Mouse (Mus musculus) limb, embryonic 11.5 days (tissue): Measurements from ENCODE around the gene Ttll7. TPM values are rescaled to one million over a fixed set of nuclear protein-coding genes. Genes with fewer than 3 reads are reported as not detected.

Experiments
- ATAC-seq: fragments of 200-750 bp; cut with Nextera tagmentation; 2 replicates; pipeline ENCODE4 v1.8.0; 2017; ENCODE audit warnings: low read depth; ENCODE audit not compliant: insufficient number of reproducible peaks, low FRiP score, low TSS enrichment
- DNase-seq: peaks from one replicate; pipeline ENCODE4 v3.0.0-alpha.2; 2015; ENCODE audit warnings: low spot score
- H3K27ac ChIP-seq: fragments of 300-500 bp; sonication (generic); replicated peaks from 2 replicates; pipeline ENCODE4 v1.5.1; 2014; ENCODE audit warnings: low read depth, mild to moderate bottlenecking, low read length
- H3K27me3 ChIP-seq: fragments of 300-500 bp; sonication (generic); 2 replicates; pipeline ENCODE4 v1.6.1; 2014; ENCODE audit warnings: mild to moderate bottlenecking, low read length, mixed read lengths; ENCODE audit not compliant: control insufficient read depth, insufficient read depth
- H3K36me3 ChIP-seq: fragments of 300-500 bp; sonication (generic); 2 replicates; pipeline ENCODE4 v1.6.1; 2014; ENCODE audit warnings: mild to moderate bottlenecking, low read length, moderate library complexity, mixed read lengths; ENCODE audit not compliant: control insufficient read depth, insufficient read depth
- H3K4me1 ChIP-seq: fragments of 300-500 bp; sonication (generic); 2 replicates; pipeline ENCODE4 v1.6.1; 2014; ENCODE audit warnings: low read length, mixed read lengths; ENCODE audit not compliant: control insufficient read depth, insufficient read depth
- H3K4me2 ChIP-seq: fragments of 300-500 bp; sonication (generic); 2 replicates; pipeline ENCODE4 v1.6.1; 2014; ENCODE audit warnings: low read depth, mild to moderate bottlenecking, moderate library complexity; ENCODE audit not compliant: severe bottlenecking
- H3K4me3 ChIP-seq: fragments of 300-500 bp; sonication (generic); 2 replicates; pipeline ENCODE4 v1.5.1; 2014; ENCODE audit warnings: low read depth, low read length
- H3K9ac ChIP-seq: fragments of 300-500 bp; sonication (generic); 2 replicates; pipeline ENCODE4 v1.6.1; 2014; ENCODE audit warnings: mild to moderate bottlenecking, low read length
- H3K9me3 ChIP-seq: fragments of 300-500 bp; sonication (generic); 2 replicates; pipeline ENCODE4 v1.6.1; 2016; ENCODE audit warnings: low read length; ENCODE audit not compliant: control insufficient read depth
- WGBS: fragments of 180-500 bp; shearing (Covaris S2); extraction: QIAGEN DNeasy Blood & Tissue Kit; methylation state at CpG from one replicate; pipeline ENCODE4 v1.1.7; 2014; 5-methylcytosine and 5-hydroxymethylcytosine counted together
- polyA plus RNA-seq: library from polyadenylated mRNA; unstranded; fragments of >200 nt; fragmentation: Nextera tagmentation; extraction: Ambion mirVana; gene quantifications from 2 replicates; pipeline ENCODE4 v1.2.1, GENCODE M21; 2014

The Ttll7 gene
- polyA plus RNA-seq, 1 experiment from 2014 or later: 1.7 TPM

DNA sequence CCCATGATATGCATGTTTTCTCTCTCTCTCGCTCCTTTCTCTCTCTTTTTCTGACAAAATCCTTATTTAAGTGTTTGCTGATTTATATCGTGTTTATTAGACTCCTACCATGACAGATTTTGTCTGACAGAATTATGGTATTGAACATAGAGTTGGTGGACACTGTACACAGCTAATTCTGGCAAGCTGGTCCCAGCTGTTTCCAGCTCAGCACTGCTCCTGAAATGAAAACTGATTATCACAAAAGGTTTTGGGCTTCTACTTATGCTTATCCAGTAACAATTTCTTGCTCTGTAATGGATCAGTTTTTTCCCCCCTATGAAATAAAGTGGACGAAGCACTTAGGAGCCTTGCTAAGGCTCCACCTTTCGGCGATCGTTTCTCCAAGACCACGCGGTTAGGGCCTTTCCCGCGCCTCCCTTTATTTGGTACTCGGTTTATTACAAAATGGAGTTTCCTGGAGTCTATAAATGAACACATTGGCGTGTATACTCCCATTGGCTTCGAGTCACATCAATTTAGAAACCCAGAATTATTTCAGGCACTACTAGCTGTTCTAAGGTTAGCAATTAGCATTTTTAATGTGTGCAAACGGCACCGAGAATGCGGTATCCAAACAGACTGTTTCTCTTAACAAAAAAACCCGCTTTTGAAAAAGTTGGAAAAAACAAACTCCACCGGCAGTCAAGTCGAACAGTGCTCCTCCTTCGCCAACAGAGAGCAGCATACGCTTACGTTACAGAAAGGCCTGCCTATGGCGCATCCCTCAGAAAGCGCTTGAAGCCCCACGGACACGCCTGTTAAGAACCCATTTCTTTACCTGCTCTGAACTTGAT lies 141.9 kb downstream of the Ttll7 start:
- DNase-seq (peak; percentile 72), ATAC-seq (peak; percentile 73; the same call in 1 of the 2 replicates)
- H3K4me3 ChIP-seq: no peak overlapping the region
- 38% methylated on average over 26 of the region's 26 CpGs for WGBS
- H3K36me3 ChIP-seq: no peaks in the 10 kb centered on the region
- H3K27ac ChIP-seq: no peak overlapping the region
- H3K9ac ChIP-seq: no peak overlapping the region
- no peaks in the 10 kb centered on the region for H3K27me3 ChIP-seq
- peaks cover 3% of the 10 kb centered on the region; the same call in 1 of the 2 replicates for H3K4me1 ChIP-seq
- peak overlapping the region; percentile 8; the same call in 1 of the 2 replicates for H3K4me2 ChIP-seq
- no peaks in the 10 kb centered on the region for H3K9me3 ChIP-seq

DNA sequence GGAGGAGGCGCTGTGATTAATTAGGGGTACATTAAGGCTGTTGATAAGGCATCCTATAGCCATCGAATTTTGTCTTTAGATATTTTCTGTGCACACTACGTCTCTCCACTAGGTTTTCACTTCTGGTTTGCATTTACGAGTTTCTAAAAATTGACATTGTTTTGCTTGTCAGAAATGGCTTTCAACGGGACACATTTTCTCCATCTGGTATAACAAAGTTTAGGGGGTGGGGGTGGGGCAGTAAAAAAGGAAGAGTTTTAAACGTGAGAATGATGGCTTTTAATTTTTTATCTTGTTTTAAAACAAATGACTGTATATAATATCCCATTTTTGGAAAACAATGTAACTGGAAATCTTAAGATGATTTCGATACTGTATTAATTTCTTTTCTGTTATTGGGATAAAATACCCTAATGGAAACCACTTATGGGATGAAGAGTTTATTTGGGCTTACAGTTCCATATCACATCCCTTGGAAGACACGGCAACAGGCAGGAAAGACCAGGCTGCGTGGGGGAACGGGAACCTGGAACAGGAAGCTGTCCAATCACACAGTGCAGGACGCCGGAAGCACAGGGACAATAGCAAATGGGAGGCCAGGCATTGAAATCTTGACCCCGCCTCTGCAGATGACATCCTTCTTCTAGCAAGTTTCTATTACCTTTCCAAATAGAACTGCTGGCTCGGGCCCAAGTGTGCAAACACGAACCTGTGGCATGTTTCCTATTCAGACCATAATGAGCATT lies 142.7 kb downstream of the Ttll7 start:
- H3K27ac ChIP-seq: no peak overlapping the region
- DNase-seq: no peak
- peaks cover 3% of the 10 kb centered on the region; the same call in 1 of the 2 replicates for H3K4me1 ChIP-seq
- peak overlapping the region; percentile 8; the same call in 1 of the 2 replicates for H3K4me2 ChIP-seq
- H3K27me3 ChIP-seq: no peaks in the 10 kb centered on the region
- no peak for ATAC-seq
- H3K36me3 ChIP-seq: no peaks in the 10 kb centered on the region
- no peak overlapping the region for H3K4me3 ChIP-seq
- no peak overlapping the region for H3K9ac ChIP-seq
- H3K9me3 ChIP-seq: no peaks in the 10 kb centered on the region
- WGBS: 67% methylated on average over 15 of the region's 15 CpGs

DNA sequence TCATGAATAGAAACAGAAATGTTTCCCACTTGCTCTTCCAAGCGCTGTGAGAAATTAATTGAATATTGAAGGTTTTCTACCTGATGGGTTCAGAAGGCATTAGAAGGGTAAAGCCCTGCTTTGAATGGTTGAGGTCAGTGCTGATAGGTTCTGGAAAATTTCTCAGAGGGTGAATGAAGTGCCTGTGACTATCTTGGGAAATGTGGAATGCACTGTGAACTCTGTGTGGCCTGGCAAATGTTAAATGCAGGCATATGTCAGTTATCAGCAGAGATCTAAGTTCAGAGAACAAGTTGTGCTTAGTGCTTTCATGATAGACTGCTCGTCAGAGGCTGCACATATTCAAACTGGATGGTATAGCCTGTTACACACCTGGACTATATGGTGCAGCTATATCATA lies 147.0 kb downstream of the Ttll7 start:
- no peak overlapping the region for H3K9ac ChIP-seq

DNA sequence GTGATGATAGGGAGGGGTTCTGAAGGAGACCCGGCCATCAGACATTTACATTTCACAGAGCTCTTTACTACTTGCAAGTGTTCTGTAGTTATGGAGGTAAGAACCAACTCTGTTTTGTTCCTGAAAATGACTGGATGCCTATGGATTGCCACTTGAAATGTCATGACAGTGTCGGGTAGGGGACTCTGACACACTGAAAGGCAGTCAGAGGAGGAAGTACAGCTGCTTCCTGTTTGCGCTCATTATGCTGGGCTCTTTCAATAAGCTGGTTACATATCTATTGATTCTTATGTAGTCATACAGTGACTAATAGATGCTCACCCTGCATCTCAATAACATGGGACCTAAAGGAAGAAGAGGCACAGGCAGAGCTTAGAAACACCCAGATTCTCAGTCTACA lies 148.8 kb downstream of the Ttll7 start:
- no peaks in the 10 kb centered on the region for H3K27me3 ChIP-seq
- DNase-seq (no peak), ATAC-seq (no peak)
- no peak overlapping the region for H3K27ac ChIP-seq
- no peak overlapping the region for H3K9ac ChIP-seq
- 82% methylated on average over 3 of the region's 3 CpGs for WGBS
- no peak overlapping the region for H3K4me2 ChIP-seq
- H3K4me1 ChIP-seq: no peaks in the 10 kb centered on the region
- H3K36me3 ChIP-seq: no peaks in the 10 kb centered on the region
- no peaks in the 10 kb centered on the region for H3K9me3 ChIP-seq
- H3K4me3 ChIP-seq: no peak overlapping the region

More for the DNA sequence above, 147.0 kb downstream of the Ttll7 start:
- Histone ChIP-seq H3K27ac (no peak overlapping the region), H3K4me1 (no peaks in the 10 kb centered on the region), H3K9me3 (no peaks in the 10 kb centered on the region), H3K27me3 (no peaks in the 10 kb centered on the region), H3K4me3 (no peak overlapping the region), H3K36me3 (no peaks in the 10 kb centered on the region), H3K4me2 (no peak overlapping the region)
- 70% methylated on average over 2 of the region's 2 CpGs for WGBS
- ATAC-seq (no peak), DNase-seq (no peak)

DNA sequence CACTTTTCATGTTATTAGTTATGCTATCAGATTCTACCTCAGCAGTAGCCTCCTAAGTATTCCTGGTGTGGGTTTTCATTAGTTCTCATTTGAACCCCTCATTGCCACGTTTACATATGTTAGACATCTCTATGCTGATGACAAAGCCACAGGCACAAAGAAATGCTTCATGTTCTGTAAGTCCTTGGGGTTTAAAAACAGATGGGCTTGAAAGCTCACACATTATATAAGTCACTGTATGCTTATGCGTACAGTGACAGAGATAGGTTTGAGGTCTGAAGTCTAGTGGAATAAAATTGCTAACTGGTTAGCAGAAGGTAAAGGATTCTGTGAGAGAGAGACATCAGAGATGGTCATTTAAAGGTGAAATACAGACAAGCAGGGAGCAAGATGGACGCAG lies 149.4 kb downstream of the Ttll7 start:
- Histone ChIP-seq H3K4me1 (no peaks in the 10 kb centered on the region), H3K4me2 (no peak overlapping the region), H3K9ac (no peak overlapping the region), H3K27ac (no peak overlapping the region), H3K4me3 (no peak overlapping the region), H3K9me3 (no peaks in the 10 kb centered on the region), H3K27me3 (no peaks in the 10 kb centered on the region), H3K36me3 (no peaks in the 10 kb centered on the region)
- 82% methylated on average over 3 of the region's 3 CpGs for WGBS
- DNase-seq (no peak), ATAC-seq (no peak)

DNA sequence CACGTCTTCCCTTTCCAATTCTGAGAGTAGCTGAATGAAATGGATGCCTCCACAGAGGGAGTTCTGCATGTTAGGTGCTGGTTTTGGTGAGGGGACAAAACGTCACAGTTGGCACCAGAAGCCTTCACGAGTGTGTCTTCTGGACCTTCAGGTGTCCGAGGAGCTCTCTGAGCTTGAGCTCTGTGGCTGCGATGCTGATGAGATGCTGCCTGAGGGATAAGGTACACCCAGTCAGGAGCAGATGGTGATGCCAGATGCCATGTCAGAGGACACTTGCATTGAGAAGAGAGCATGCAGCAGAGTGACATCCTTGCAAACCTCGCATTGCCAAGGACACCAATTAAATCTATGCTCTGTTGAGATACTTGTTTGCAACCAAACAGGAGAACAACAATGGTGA lies 164.3 kb downstream of the Ttll7 start:
- no peak for ATAC-seq
- WGBS: 89% methylated on average over 6 of the region's 6 CpGs
- Histone ChIP-seq H3K27me3 (no peaks in the 10 kb centered on the region), H3K4me2 (no peak overlapping the region), H3K27ac (no peak overlapping the region), H3K9ac (no peak overlapping the region), H3K36me3 (no peaks in the 10 kb centered on the region), H3K9me3 (no peaks in the 10 kb centered on the region), H3K4me3 (no peak overlapping the region), H3K4me1 (no peaks in the 10 kb centered on the region)
- no peak for DNase-seq

DNA sequence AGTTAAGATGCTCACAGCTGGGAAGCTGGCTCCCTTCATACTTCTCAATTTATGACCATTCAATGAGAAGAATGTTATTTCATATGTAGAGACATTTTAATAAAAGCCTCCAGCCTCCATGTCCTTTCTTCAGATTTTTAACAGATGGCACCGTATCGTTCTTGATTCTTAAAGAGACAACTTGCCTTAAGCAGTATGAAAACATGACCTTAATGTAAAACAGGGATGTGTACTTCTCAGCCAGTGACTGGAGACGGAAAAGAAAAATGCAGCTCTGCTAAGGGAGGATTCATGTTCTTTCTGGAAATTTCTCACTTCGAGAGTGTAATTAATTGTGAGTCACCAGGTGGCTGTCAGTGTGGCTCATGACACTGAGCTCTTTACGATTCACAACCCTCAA lies 167.3 kb downstream of the Ttll7 start:
- Histone ChIP-seq H3K27me3 (no peaks in the 10 kb centered on the region), H3K9me3 (no peaks in the 10 kb centered on the region), H3K27ac (no peak overlapping the region), H3K4me1 (no peaks in the 10 kb centered on the region), H3K4me2 (no peak overlapping the region), H3K4me3 (no peak overlapping the region), H3K36me3 (no peaks in the 10 kb centered on the region), H3K9ac (no peak overlapping the region)
- WGBS: 61% methylated on average over 5 of the region's 5 CpGs
- DNase-seq (peak; percentile 17), ATAC-seq (no peak)

DNA sequence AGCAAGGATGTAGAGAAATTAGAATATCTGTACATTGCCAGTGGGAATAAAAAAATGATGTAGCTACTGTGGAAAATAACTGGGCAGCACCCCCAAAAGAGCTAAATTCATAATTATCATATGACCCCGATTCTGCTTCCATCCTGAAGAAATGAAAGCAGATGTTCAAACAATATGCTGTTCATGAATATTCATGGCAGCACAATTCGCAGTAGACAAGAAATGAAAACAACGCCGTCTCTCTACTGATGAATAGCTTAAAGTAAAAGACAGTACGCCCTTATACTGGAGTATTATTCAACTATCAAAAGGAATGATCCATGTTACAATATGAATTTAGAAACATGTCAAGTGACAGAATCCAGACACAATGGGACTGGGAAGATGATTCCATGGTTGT lies 174.1 kb downstream of the Ttll7 start:
- no peaks in the 10 kb centered on the region for H3K9me3 ChIP-seq
- H3K27ac ChIP-seq: no peak overlapping the region
- DNase-seq (no peak), ATAC-seq (no peak)
- no peak overlapping the region for H3K9ac ChIP-seq
- WGBS: 95% methylated on average over 5 of the region's 5 CpGs
- H3K36me3 ChIP-seq: no peaks in the 10 kb centered on the region
- H3K27me3 ChIP-seq: no peaks in the 10 kb centered on the region
- no peak overlapping the region for H3K4me3 ChIP-seq
- no peaks in the 10 kb centered on the region for H3K4me1 ChIP-seq
- H3K4me2 ChIP-seq: no peak overlapping the region
